In genomic region chr13:9766497-9766896, GRCm38 (mm10) we compare ENCODE assay signal across 21 mouse cellular contexts. TPM values are rescaled to one million over a fixed set of nuclear protein-coding genes. Genes with fewer than 3 reads are reported as not detected.
DNase-seq lines count a peak whose midpoint lies in the region; ATAC-seq and TF ChIP-seq lines count a peak whose summit lies in the region.
"Had no signal": no experiment of that assay in that cellular context is flagged by ENCODE, and none has a peak within 500 bp of the region (broad histone marks: within the 10 kb centered on the region; RNA-seq: fewer than 3 reads in every experiment).

No protein-coding gene starts in this region.

- dilution Hi-C loops in CH12.LX (cut with MboI; ENCODE audit: extremely low pct_ligation_motif_present, extremely low pct_unique_long_range_greater_than_20kb, low sequenced_read_pairs) = no loop called here

- in situ Hi-C loops in CH12.LX (cut with MboI; ENCODE audit: low pct_ligation_motif_present, low pct_unique_long_range_greater_than_20kb, low sequenced_read_pairs) = no loop called here

- DNase-seq in CH12.LX (ENCODE audit: extremely low read depth) = no peak
- peak; percentile 56 for DNase-seq in embryo, embryonic 11 days
- DNase-seq in forelimb bud, embryonic 11.5 days (ENCODE audit: low read depth, low spot score) = peak; percentile 67
- DNase-seq in lung, postnatal 14 days = no peak
- no peak for DNase-seq in adrenal gland, postnatal 36 days
- DNase-seq in heart, postnatal 10 days = no peak
- DNase-seq: cerebellum, adult 8-10 months; gastrocnemius, postnatal 36 days; kidney, postnatal 4 days; layer of hippocampus, adult 9-11 months; liver, embryonic 13.5 days; lung, embryonic 14.5 days; lung, postnatal 4 days; thymus, postnatal 14 days had no signal

- no peak overlapping the region for H3K27ac ChIP-seq in hindbrain, embryonic 12.5 days
- H3K27ac ChIP-seq in hindbrain, embryonic 13.5 days = no peak overlapping the region
- H3K27ac ChIP-seq in CH12.LX (ENCODE audit: insufficient read depth, low read depth) = peak overlapping the region; percentile 3; the same call in 1 of the 2 replicates
- H3K27ac ChIP-seq: hindbrain, embryonic 15.5 days; kidney, embryonic 15.5 days; left cerebral cortex, adult 2 months; limb, embryonic 13.5 days; liver, embryonic 13.5 days had no signal

- no peak for TF ChIP-seq CTCF in CH12.LX (conservative IDR thresholded peaks at IDR 0.05 in 1 of 2, IDR thresholded peaks at IDR 0.05 in 1 of 2; ENCODE audit: low read depth in 2 of 2, low read length in 2 of 2)

- WGBS in hindbrain, embryonic 12.5 days = 45% methylated on average over 1 of the region's 1 CpGs
- WGBS in hindbrain, embryonic 13.5 days = 47% methylated on average over 1 of the region's 1 CpGs

- H3K27me3 ChIP-seq in hindbrain, embryonic 12.5 days = no peaks in the 10 kb centered on the region
- no peaks in the 10 kb centered on the region for H3K27me3 ChIP-seq in hindbrain, embryonic 13.5 days
- H3K27me3 ChIP-seq in CH12.LX (replicated peaks) = peaks cover 3% of the 10 kb centered on the region
- H3K27me3 ChIP-seq: hindbrain, embryonic 15.5 days; kidney, embryonic 15.5 days; limb, embryonic 13.5 days had no signal

- ATAC-seq in hindbrain, embryonic 12.5 days (ENCODE audit: low FRiP score) = no peak
- ATAC-seq in hindbrain, embryonic 13.5 days (ENCODE audit: low FRiP score) = no peak
- ATAC-seq: intestine, embryonic 16.5 days had no signal

- H3K4me3 ChIP-seq in hindbrain, embryonic 12.5 days = no peak overlapping the region
- H3K4me3 ChIP-seq in hindbrain, embryonic 13.5 days = no peak overlapping the region
- no peak overlapping the region for H3K4me3 ChIP-seq in CH12.LX (replicated peaks in 1 of 3; ENCODE audit: low read depth in 2 of 3, low read length in 2 of 3, poor library complexity in 1 of 3)
- H3K4me3 ChIP-seq: left cerebral cortex, adult 2 months; liver, embryonic 13.5 days had no signal

- peaks cover 21% of the 10 kb centered on the region for H3K79me2 ChIP-seq in CH12.LX (replicated peaks; ENCODE audit: control insufficient read depth, extremely low read depth, insufficient read depth, poor library complexity, severe bottlenecking)

- intact Hi-C loops in heart, postnatal 10 days (cut with DNase I) = no loop called here

- H3K9me3 ChIP-seq in hindbrain, embryonic 12.5 days (replicated peaks) = no peaks in the 10 kb centered on the region
- no peaks in the 10 kb centered on the region for H3K9me3 ChIP-seq in hindbrain, embryonic 13.5 days
- no peaks in the 10 kb centered on the region for H3K9me3 ChIP-seq in CH12.LX (replicated peaks; ENCODE audit: low read length)
- H3K9me3 ChIP-seq: hindbrain, embryonic 15.5 days; kidney, embryonic 15.5 days; limb, embryonic 13.5 days; liver, embryonic 13.5 days had no signal

- H3K36me3 ChIP-seq in hindbrain, embryonic 12.5 days = no peaks in the 10 kb centered on the region
- H3K36me3 ChIP-seq in hindbrain, embryonic 13.5 days = no peaks in the 10 kb centered on the region
- H3K36me3 ChIP-seq in CH12.LX (replicated peaks in 1 of 2; ENCODE audit: control insufficient read depth in 1 of 2, insufficient read depth in 1 of 2, low read length in 1 of 2) = no peaks in the 10 kb centered on the region
- H3K36me3 ChIP-seq: hindbrain, embryonic 15.5 days; kidney, embryonic 15.5 days; limb, embryonic 13.5 days; liver, embryonic 13.5 days had no signal

- H3K9ac ChIP-seq in hindbrain, embryonic 12.5 days = no peak overlapping the region
- H3K9ac ChIP-seq in hindbrain, embryonic 13.5 days = no peak overlapping the region
- no peak overlapping the region for H3K9ac ChIP-seq in CH12.LX (ENCODE audit: insufficient read depth, low read depth)
- H3K9ac ChIP-seq: hindbrain, embryonic 15.5 days; kidney, embryonic 15.5 days; liver, embryonic 13.5 days; lung, embryonic 14.5 days had no signal

- no peak for TF ChIP-seq RAD21 in CH12.LX (IDR thresholded peaks at IDR 0.05; ENCODE audit: low read depth, low read length)

- peak overlapping the region; percentile 66; the same call in 1 of the 2 replicates for H3K4me2 ChIP-seq in hindbrain, embryonic 12.5 days (replicated peaks)
- H3K4me2 ChIP-seq in hindbrain, embryonic 13.5 days = no peak overlapping the region
- H3K4me2 ChIP-seq in CH12.LX (ENCODE audit: insufficient read depth, low read depth, poor library complexity, severe bottlenecking) = peak overlapping the region; percentile 33

- no peak for TF ChIP-seq EP300 in CH12.LX (IDR thresholded peaks at IDR 0.05; ENCODE audit: low read length)

- no peak for TF ChIP-seq POLR2A in CH12.LX (IDR thresholded peaks at IDR 0.05; ENCODE audit: low read depth, low read length)

- peaks cover 29% of the 10 kb centered on the region for H3K4me1 ChIP-seq in hindbrain, embryonic 12.5 days
- H3K4me1 ChIP-seq in hindbrain, embryonic 13.5 days (replicated peaks) = peaks cover 29% of the 10 kb centered on the region
- peaks cover 11 to 41% of the 10 kb centered on the region in 2 experiments for H3K4me1 ChIP-seq in CH12.LX (ENCODE audit: control insufficient read depth in 1 of 2, insufficient read depth in 2 of 2)

TF ChIP-seq in CH12.LX, 34 proteins besides CTCF, POLR2A, EP300 and RAD21:
- TF ChIP-seq E2F4 (IDR thresholded peaks at IDR 0.05; ENCODE audit: insufficient replicate concordance, low read depth, low read length) (no peak), ZC3H11A (IDR thresholded peaks at IDR 0.05; ENCODE audit: low read depth, low read length) (no peak)

RNA-seq across cellular contexts. Expression of gene Zmynd11, which starts 1.4 kb away (rescaled TPM):
- 144 and 158 TPM in 2 replicates for polyA plus RNA-seq in hindbrain, embryonic 12.5 days (2016; fragmentation: Nextera tagmentation; extraction: Ambion mirVana)
- polyA plus RNA-seq in hindbrain, embryonic 13.5 days (2015; fragmentation: Nextera tagmentation; extraction: Ambion mirVana) = 142 and 145 TPM in 2 replicates
- 18.1 and 20.9 TPM in 2 replicates for total RNA-seq in CH12.LX (2012; rRNA removed)
- total RNA-seq in CH12.LX (2014; rRNA removed) = 20.4 and 21.8 TPM in 2 replicates
- 29.3 and 32.2 TPM in 2 replicates for polyA plus RNA-seq in CH12.LX (2012; ENCODE audit: insufficient read length, low read depth)
- total RNA-seq in adrenal gland, postnatal 36 days (2021) = 100 to 1,000 TPM; 140 to 142 TPM
- total RNA-seq in heart, postnatal 10 days (2021) = 100 to 1,000 TPM; 136 to 143 TPM

Comparison
In these comparisons a context has a peak if more than half of its experiments do, and no peak if none do; other contexts are left out.
1. DNase-seq: peak in embryo, embryonic 11 days (single experiment) and forelimb bud, embryonic 11.5 days (single experiment); none in CH12.LX (single experiment), lung, postnatal 14 days (single experiment), adrenal gland, postnatal 36 days (0 of 2) and heart, postnatal 10 days (0 of 2).
2. RNA of gene Zmynd11, which starts 1.4 kb away (total RNA-seq): 136 to 143 TPM in heart, postnatal 10 days and 140 to 142 TPM in adrenal gland, postnatal 36 days; 18.1 to 21.8 TPM in CH12.LX; every median in the first group is over 4 times any median in the second.